Mouse (Mus musculus) frontal cortex, adult 2 months (tissue): Measurements from ENCODE around the gene Oxa1l. TPM values are rescaled to one million over a fixed set of nuclear protein-coding genes. Genes with fewer than 3 reads are reported as not detected.

Source experiments
- DNase-seq, 2 experiments: peaks; one replicate each; pipeline ENCODE4 v3.0.0; 2022; ENCODE audit warnings: low spot score in 1 of 2; ENCODE audit errors: extremely low spot score in 1 of 2
- polyA plus RNA-seq: library from polyadenylated mRNA; depleted of rRNA; stranded (reverse); fragments of >200 nt; gene quantifications from 2 replicates; pipeline ENCODE4 v1.2.3, GENCODE M21; 2012; rRNA removed

Gene Oxa1l
- polyA plus RNA-seq, 1 experiment: 76.2 TPM

DNA sequence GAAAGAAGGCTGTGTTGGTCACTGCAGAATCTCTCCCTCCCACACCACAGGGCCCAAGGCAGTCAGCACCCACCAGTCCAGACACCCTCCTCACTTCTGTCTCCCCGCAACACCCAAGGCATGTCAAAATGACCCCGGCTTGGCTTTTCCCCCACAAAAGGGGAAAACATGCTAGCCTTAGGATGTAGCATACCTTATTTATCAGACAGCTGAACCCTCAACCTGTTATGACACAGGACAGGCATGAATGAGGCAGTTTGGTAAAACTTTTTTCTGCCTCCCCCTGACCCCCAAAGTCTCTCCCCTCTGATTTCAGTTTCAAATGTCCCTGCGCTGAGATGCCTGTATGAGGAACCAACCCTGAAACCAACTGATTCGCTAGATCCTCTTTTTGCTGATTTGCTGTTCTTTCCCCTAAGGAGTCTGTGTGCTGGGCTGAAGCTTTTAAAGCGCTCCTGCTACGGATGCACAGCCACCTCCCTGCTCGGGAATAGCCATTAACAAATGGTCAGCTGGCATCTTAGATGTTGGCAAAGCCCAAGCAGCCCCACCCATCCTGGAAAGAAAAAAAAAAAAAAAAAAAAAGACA, 48.5 kb downstream of the Oxa1l start:
- DNase-seq: no peak

- no peak for DNase-seq
These were observed 49.6 kb downstream of the Oxa1l start for GRCm38 (mm10) chr14:54409980-54410810.

GRCm38 (mm10) chr14:54412000-54412576, 51.5 kb downstream of the Oxa1l start:
- no peak for DNase-seq

GRCm38 (mm10) chr14:54412629-54413170, 52.1 kb downstream of the Oxa1l start:
- DNase-seq: peak in 1 of 2 experiments; percentile 79

- no peak for DNase-seq
These were observed 53.5 kb downstream of the Oxa1l start for GRCm38 (mm10) chr14:54413877-54414700.

- no peak for DNase-seq
These were observed 54.8 kb downstream of the Oxa1l start for GRCm38 (mm10) chr14:54415241-54416020.

- no peak for DNase-seq
These were observed 55.7 kb downstream of the Oxa1l start for GRCm38 (mm10) chr14:54416229-54416775.

DNA sequence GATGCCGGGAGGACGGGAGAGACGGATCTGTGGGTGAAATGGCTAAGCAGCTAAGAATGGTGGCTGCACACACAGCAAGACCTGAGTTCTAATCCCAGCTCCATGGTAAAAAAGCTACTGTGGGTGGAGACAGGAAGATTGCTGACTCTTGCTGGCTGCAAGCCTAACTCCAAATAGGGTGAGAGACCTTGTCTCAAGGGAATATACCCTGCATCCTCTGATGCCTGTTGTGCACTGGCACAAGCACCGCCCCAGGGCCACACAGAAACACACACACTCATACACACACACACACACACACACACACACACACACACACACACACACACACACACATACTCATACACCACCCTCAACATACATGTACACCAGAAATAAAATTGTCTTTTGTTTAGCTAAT, 56.2 kb downstream of the Oxa1l start:
- DNase-seq: no peak

DNA sequence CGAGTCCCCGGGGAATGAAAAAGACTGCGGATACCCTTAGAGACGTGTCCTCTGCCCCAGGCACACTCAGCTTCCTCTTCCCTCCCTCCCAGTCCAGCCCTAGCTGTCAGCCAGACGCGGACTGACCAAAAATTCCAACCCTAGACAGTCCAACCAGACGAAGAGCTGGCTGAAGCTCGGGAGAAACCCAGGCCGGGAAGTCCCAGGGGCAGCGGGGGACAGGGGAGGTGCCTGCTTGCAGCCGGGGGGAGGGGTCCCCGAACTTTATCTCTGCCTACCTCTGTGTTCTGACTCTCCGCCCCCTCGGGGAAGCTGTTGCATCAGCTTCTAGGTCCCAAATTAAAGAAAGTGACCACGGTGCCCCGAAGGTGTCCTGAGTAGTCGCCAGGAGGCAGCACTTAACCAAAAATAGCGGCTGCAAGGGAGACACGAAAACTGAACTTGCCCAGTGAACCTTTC, 57.0 kb downstream of the Oxa1l start, which contains the start of gene Slc7a7:
Gene Slc7a7 (minus strand): TSS at position 158 of the 459 bp plus-strand sequence.
- DNase-seq: no peak

Other genes with a start within 250 kb of the Oxa1l start
- 204 and 283 TPM in 2 replicates for gene Dad1, start 106.7 kb upstream of the Oxa1l start, polyA plus RNA-seq
- gene Abhd4, start 106.6 kb upstream of the Oxa1l start, polyA plus RNA-seq: 57.3 and 71.9 TPM in 2 replicates
- not detected in 2 replicates for gene Olfr49, start 75.9 kb upstream of the Oxa1l start, polyA plus RNA-seq
- gene Slc7a7, start 56.9 kb downstream of the Oxa1l start, polyA plus RNA-seq: 2.9 and 3.3 TPM in 2 replicates
- gene Mrpl52, start 66.1 kb downstream of the Oxa1l start, polyA plus RNA-seq: 137 and 147 TPM in 2 replicates
- 17.3 and 22.0 TPM in 2 replicates for gene Mmp14, start 70.8 kb downstream of the Oxa1l start, polyA plus RNA-seq
- gene Lrp10, start 103.3 kb downstream of the Oxa1l start, polyA plus RNA-seq: 34.4 and 37.4 TPM in 2 replicates
- 5.3 and 7.3 TPM in 2 replicates for gene Rem2, start 115.3 kb downstream of the Oxa1l start, polyA plus RNA-seq
- gene Prmt5, start 156.7 kb downstream of the Oxa1l start, polyA plus RNA-seq: 54.1 and 56.2 TPM in 2 replicates
- gene Haus4, start 193.8 kb downstream of the Oxa1l start, polyA plus RNA-seq: 7.2 and 8.2 TPM in 2 replicates
- gene Ajuba, start 216.7 kb downstream of the Oxa1l start, polyA plus RNA-seq: 2.3 and 2.8 TPM in 2 replicates
- gene 4931414P19Rik, start 245.2 kb downstream of the Oxa1l start, polyA plus RNA-seq: 5.8 and 7.6 TPM in 2 replicates